Mouse (Mus musculus) heart, postnatal 0 days (tissue): ENCODE results near the gene Fuca1. TPM values are rescaled to one million over a fixed set of nuclear protein-coding genes. Genes with fewer than 3 reads are reported as not detected.

ENCODE experiments used
- ATAC-seq: fragments of 200-750 bp; cut with Nextera tagmentation; 2 replicates; pipeline ENCODE4 v1.8.0; 2017; ENCODE audit warnings: low read depth, moderate number of reproducible peaks, moderate library complexity; ENCODE audit not compliant: insufficient read depth
- DNase-seq: peaks from one replicate; pipeline ENCODE4 v3.0.0-alpha.2; 2016; ENCODE audit warnings: low spot score
- H3K27ac ChIP-seq: fragments of 300-500 bp; sonication (generic); 2 replicates; pipeline ENCODE4 v1.5.1; 2014; ENCODE audit warnings: low read depth, mild to moderate bottlenecking
- H3K27me3 ChIP-seq: fragments of 300-500 bp; sonication (generic); 2 replicates; pipeline ENCODE4 v1.6.1; 2014; ENCODE audit warnings: low read length, mixed read lengths; ENCODE audit not compliant: control insufficient read depth, insufficient read depth
- H3K36me3 ChIP-seq: fragments of 300-500 bp; sonication (generic); replicated peaks from 2 replicates; pipeline ENCODE4 v1.6.1; 2014; ENCODE audit warnings: low read length, mixed read lengths; ENCODE audit not compliant: control insufficient read depth, insufficient read depth
- H3K4me1 ChIP-seq: fragments of 300-500 bp; sonication (generic); 2 replicates; pipeline ENCODE4 v1.6.1; 2014; ENCODE audit warnings: antibody characterized with exemption; ENCODE audit not compliant: control insufficient read depth, insufficient read depth
- H3K4me2 ChIP-seq: fragments of 300-500 bp; sonication (generic); 2 replicates; pipeline ENCODE4 v1.6.1; 2014; ENCODE audit warnings: low read depth, mild to moderate bottlenecking, low read length, moderate library complexity
- H3K4me3 ChIP-seq: fragments of 300-500 bp; sonication (generic); 2 replicates; pipeline ENCODE4 v1.5.1; 2014; ENCODE audit warnings: low read depth, low read length
- H3K9ac ChIP-seq: fragments of 300-500 bp; sonication (generic); replicated peaks from 2 replicates; pipeline ENCODE4 v1.6.1; 2014; ENCODE audit warnings: low read depth, low read length, mixed read lengths
- H3K9me3 ChIP-seq: fragments of 300-500 bp; sonication (generic); replicated peaks from 2 replicates; pipeline ENCODE4 v1.6.1; 2016; ENCODE audit warnings: low read length; ENCODE audit not compliant: control insufficient read depth
- CTCF ChIP-seq: IDR thresholded peaks from 2 replicates; pipeline ENCODE4 v1.5.1; 2016; ENCODE audit warnings: antibody characterized with exemption, control low read depth, low read depth
- EP300 ChIP-seq: IDR thresholded peaks from 2 replicates; pipeline ENCODE4 v1.6.1; 2016; ENCODE audit warnings: antibody characterized with exemption, low read depth
- WGBS: fragments of 180-500 bp; shearing (Covaris S2); extraction: QIAGEN DNeasy Blood & Tissue Kit; methylation state at CpG from one replicate; pipeline ENCODE4 v1.1.7; 2014; 5-methylcytosine and 5-hydroxymethylcytosine counted together
- polyA plus RNA-seq: library from polyadenylated mRNA; unstranded; fragments of >200 nt; fragmentation: Nextera tagmentation; extraction: Ambion mirVana; gene quantifications from 2 replicates; pipeline ENCODE4 v1.2.1, GENCODE M21; 2015
- total RNA-seq: library from RNA; depleted of rRNA; stranded (reverse); fragments of >200 nt; gene quantifications from 2 replicates; pipeline ENCODE4 v1.2.3, GENCODE M21; 2014; ENCODE audit warnings: low replicate concordance

Gene Fuca1
- total and polyA plus RNA-seq, 2 experiments from 2014 or later = 30.3 to 48.4 TPM

DNA sequence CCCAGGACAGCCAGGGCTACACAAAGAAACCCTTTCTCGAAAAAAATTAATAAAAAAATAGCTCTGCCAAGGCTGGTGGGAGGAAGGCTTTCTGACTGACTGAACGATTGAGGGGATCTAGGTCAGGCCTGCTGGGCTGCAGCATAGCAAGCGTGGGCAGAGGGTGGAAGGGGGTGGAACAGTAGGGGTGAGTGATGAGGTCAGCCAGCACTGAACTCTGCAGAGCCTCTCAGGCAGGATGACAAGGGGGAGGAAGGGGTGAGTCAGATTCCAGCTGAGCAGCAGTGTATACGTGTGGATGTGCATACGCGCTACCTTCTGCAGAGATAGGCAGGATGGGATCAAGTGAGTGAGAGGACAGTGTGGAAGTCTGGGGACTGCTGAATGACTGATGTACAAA lies 29.4 kb downstream of the Fuca1 start:
- no peak for DNase-seq
- Histone ChIP-seq H3K27me3 (no peaks in the 10 kb centered on the region), H3K4me2 (no peak overlapping the region), H3K4me1 (peaks cover 9% of the 10 kb centered on the region; the same call in 1 of the 2 replicates), H3K36me3 (peaks cover 32% of the 10 kb centered on the region), H3K9ac (no peak overlapping the region), H3K27ac (peak overlapping the region; percentile 50; the same call in 1 of the 2 replicates), H3K4me3 (no peak overlapping the region), H3K9me3 (no peaks in the 10 kb centered on the region)
- WGBS = 33% methylated on average over 6 of the region's 6 CpGs
- peak; percentile 40 for ATAC-seq
- TF ChIP-seq EP300 (no peak), CTCF (no peak)

DNA sequence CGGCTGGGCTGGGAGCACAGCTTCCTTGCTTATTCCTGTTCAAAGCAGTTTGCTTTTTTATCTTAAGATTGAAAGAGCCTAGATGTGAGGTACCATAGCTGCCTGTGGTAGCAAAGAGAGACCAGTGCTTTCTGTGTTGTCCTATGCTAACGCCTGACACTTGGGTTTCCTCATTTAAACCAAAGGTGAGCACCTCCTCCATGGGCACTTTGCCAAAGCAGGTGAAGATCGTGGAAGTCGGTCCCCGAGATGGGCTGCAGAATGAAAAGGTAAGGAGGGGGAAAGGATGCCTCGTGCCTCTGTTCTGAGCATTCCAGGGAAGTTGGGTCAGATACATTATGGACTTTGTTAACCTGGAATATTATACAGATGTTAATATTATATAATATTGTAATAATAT lies 29.8 kb downstream of the Fuca1 start:
- Histone ChIP-seq H3K27me3 (no peaks in the 10 kb centered on the region), H3K9ac (no peak overlapping the region), H3K4me1 (peaks cover 9% of the 10 kb centered on the region; the same call in 1 of the 2 replicates), H3K36me3 (peaks cover 35% of the 10 kb centered on the region), H3K4me3 (no peak overlapping the region), H3K27ac (peak overlapping the region; percentile 50; the same call in 1 of the 2 replicates), H3K4me2 (no peak overlapping the region), H3K9me3 (no peaks in the 10 kb centered on the region)
- TF ChIP-seq EP300 (no peak), CTCF (no peak)
- no peak for DNase-seq
- no peak for ATAC-seq
- WGBS = 75% methylated on average over 6 of the region's 6 CpGs

DNA sequence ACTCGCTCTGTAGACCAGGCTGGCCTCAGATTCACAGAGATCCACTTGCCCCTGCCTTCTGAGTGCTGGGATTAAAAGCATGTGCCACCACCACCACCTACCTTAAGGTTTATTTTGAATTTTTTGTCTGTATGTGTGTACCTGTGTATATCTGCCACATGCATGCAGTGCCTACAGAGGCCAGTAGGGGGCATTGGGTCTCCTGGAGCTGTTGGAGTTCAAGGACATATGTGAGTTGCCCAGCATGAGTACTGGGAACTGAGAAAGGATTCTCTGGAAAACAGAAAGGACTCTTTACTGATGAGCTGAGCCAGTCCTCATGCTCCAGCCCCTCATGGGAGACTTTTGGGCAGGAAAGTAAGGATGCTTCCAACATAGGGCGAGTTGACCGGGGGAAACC lies 31.0 kb downstream of the Fuca1 start:
- Histone ChIP-seq H3K9me3 (no peaks in the 10 kb centered on the region), H3K4me3 (no peak overlapping the region), H3K27ac (no peak overlapping the region), H3K27me3 (no peaks in the 10 kb centered on the region), H3K4me2 (no peak overlapping the region), H3K9ac (no peak overlapping the region), H3K36me3 (peaks cover 45% of the 10 kb centered on the region), H3K4me1 (peaks cover 4% of the 10 kb centered on the region; the same call in 1 of the 2 replicates)
- TF ChIP-seq EP300 (no peak), CTCF (0 out of 2 replicates have a peak, but pooled peaks have one; percentile 2)
- no peak for ATAC-seq
- 91% methylated on average over 3 of the region's 3 CpGs for WGBS
- no peak for DNase-seq

DNA sequence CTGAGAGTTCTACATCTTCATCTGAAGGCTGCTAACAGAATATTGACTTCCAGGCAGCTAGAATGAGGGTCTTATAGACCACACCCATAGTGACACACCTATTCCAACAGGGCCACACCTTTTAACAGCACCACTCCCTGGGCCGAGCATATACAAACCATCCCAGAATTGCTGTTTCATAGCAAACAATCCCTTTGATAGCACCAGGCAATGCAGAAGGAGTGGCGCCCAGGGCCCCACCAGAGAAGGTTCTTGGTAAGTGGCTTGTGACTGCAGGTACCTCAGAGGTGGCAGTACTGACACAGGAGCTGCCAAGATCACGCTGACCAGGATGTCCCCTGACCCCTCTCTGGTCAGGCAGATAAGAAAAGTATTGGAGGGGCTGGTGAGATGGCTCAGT lies 32.6 kb downstream of the Fuca1 start:
- Histone ChIP-seq H3K4me1 (peaks cover 4% of the 10 kb centered on the region; the same call in 1 of the 2 replicates), H3K27me3 (no peaks in the 10 kb centered on the region), H3K9ac (no peak overlapping the region), H3K9me3 (no peaks in the 10 kb centered on the region), H3K36me3 (peaks cover 51% of the 10 kb centered on the region), H3K4me2 (no peak overlapping the region), H3K27ac (no peak overlapping the region), H3K4me3 (no peak overlapping the region)
- no peak for ATAC-seq
- WGBS = 84% methylated on average over 3 of the region's 3 CpGs
- no peak for DNase-seq
- TF ChIP-seq CTCF (no peak), EP300 (no peak)

DNA sequence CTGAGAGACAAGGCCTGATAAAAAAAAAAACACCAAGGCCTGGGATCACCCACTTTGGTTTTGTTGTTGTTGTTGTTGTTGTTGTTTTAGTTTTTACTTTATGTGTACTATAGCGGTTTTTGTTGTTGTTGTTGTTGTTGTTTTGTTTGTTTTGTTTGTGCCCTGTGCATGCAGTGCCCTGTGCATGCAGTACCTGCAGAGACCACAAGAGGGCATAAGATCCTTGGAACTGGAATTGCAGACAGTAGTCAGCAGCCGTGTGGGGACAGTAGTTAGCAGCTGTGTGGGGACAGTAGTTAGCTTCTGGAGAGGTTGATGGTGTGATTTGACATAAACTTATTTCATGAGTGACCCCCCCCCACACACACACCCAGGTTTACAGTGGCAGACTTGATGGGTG lies 33.7 kb downstream of the Fuca1 start:
- Histone ChIP-seq H3K36me3 (peaks cover 58% of the 10 kb centered on the region), H3K4me3 (no peak overlapping the region), H3K9me3 (no peaks in the 10 kb centered on the region), H3K9ac (no peak overlapping the region), H3K27ac (no peak overlapping the region), H3K4me1 (peaks cover 4% of the 10 kb centered on the region; the same call in 1 of the 2 replicates), H3K4me2 (no peak overlapping the region), H3K27me3 (no peaks in the 10 kb centered on the region)
- WGBS = 20% methylated on average over 2 of the region's 2 CpGs
- DNase-seq = peak; percentile 60
- peak; percentile 58; the same call in 1 of the 2 replicates for ATAC-seq
- TF ChIP-seq CTCF = peak; percentile 96
- TF ChIP-seq EP300 = no peak

DNA sequence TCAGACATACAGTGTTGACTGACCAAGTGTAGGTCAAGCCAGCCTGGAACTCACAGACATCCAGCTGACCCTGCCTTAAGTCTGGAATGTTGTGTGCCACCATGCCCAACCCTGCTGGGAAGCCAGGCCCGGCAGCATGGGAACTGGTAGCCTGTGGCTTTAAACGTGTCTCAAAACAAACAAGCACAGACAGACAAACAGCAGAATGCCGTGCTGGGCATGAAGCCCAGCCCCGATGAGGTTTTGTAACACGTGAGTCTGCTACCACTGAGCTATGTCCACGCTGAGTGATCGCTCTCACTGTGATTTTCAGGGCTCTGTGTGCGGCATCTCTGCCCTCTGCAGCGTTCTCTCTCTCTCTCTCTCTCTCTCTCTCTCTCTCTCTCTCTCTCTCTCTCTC lies 35.4 kb downstream of the Fuca1 start:
- DNase-seq = no peak
- H3K27ac ChIP-seq = no peak overlapping the region
- H3K4me1 ChIP-seq = no peaks in the 10 kb centered on the region
- no peak for ATAC-seq
- peaks cover 66% of the 10 kb centered on the region for H3K36me3 ChIP-seq
- no peak overlapping the region for H3K9ac ChIP-seq
- 81% methylated on average over 9 of the region's 9 CpGs for WGBS
- TF ChIP-seq CTCF = no peak
- no peak for TF ChIP-seq EP300
- H3K9me3 ChIP-seq = no peaks in the 10 kb centered on the region
- no peak overlapping the region for H3K4me2 ChIP-seq
- H3K4me3 ChIP-seq = no peak overlapping the region
- H3K27me3 ChIP-seq = no peaks in the 10 kb centered on the region
